Mouse (Mus musculus) lung, postnatal 36 days (tissue): ENCODE measurements around the gene Fam189b.
A peak's percentile ranks its signal among the peaks of the same experiment; 100 is the strongest.
"Not testable (repeated sequence)": the region's sequence is repeated elsewhere in the genome, so short reads cannot be mapped to it uniquely, and the experiment has no call there.

Experiments
- DNase-seq: peaks from one replicate; pipeline ENCODE4 v3.0.0; 2022; ENCODE audit warnings: mixed read lengths

Gene Fam189b

GRCm38 (mm10) chr3:89206695-89207094 lies 23.8 kb downstream of the Fam189b start:
- DNase-seq, result no peak

- DNase-seq, result no peak
Observed at GRCm38 (mm10) chr3:89208075-89208657, 25.2 kb downstream of the Fam189b start.

GRCm38 (mm10) chr3:89208736-89209135 lies 25.8 kb downstream of the Fam189b start:
- no peak for DNase-seq

GRCm38 (mm10) chr3:89209731-89210130 lies 26.8 kb downstream of the Fam189b start:
- DNase-seq, result no peak

- no peak for DNase-seq
Observed at GRCm38 (mm10) chr3:89210162-89210561, 27.2 kb downstream of the Fam189b start.

GRCm38 (mm10) chr3:89210731-89211130 lies 27.8 kb downstream of the Fam189b start:
- DNase-seq, result no peak

- DNase-seq, result peak; percentile 96
Observed at GRCm38 (mm10) chr3:89213803-89214530, 31.0 kb downstream of the Fam189b start.

GRCm38 (mm10) chr3:89214681-89215411 lies 31.9 kb downstream of the Fam189b start, which contains the start of gene Thbs3:
TSS of gene Thbs3 (plus strand) at chr3:89215180.
- no peak for DNase-seq

GRCm38 (mm10) chr3:89215853-89216252 lies 32.9 kb downstream of the Fam189b start:
- DNase-seq, result peak; percentile 96

GRCm38 (mm10) chr3:89216407-89216806 lies 33.5 kb downstream of the Fam189b start:
- not testable (repeated sequence) for DNase-seq

- peak; percentile 83 for DNase-seq
Observed at GRCm38 (mm10) chr3:89218271-89218670, 35.3 kb downstream of the Fam189b start.

GRCm38 (mm10) chr3:89219546-89219945 lies 36.6 kb downstream of the Fam189b start:
- DNase-seq, result no peak

- DNase-seq, result no peak
Observed at GRCm38 (mm10) chr3:89221167-89221566, 38.2 kb downstream of the Fam189b start.

- no peak for DNase-seq
Observed at GRCm38 (mm10) chr3:89224796-89225195, 41.9 kb downstream of the Fam189b start.

- DNase-seq, result no peak
Observed at GRCm38 (mm10) chr3:89225321-89225815, 42.4 kb downstream of the Fam189b start.

GRCm38 (mm10) chr3:89225918-89226317 lies 43.0 kb downstream of the Fam189b start:
- no peak for DNase-seq

GRCm38 (mm10) chr3:89226361-89226760 lies 43.4 kb downstream of the Fam189b start:
- DNase-seq, result no peak

- no peak for DNase-seq
Observed at GRCm38 (mm10) chr3:89226900-89227299, 44.0 kb downstream of the Fam189b start, which contains the start of gene Mtx1. TSS of gene Mtx1 (minus strand) at chr3:89227088.

GRCm38 (mm10) chr3:89227307-89228179 lies 44.6 kb downstream of the Fam189b start:
- DNase-seq, result peak; percentile 97

- peak; percentile 96 for DNase-seq
Observed at GRCm38 (mm10) chr3:89228180-89228549, 45.2 kb downstream of the Fam189b start.

- DNase-seq, result peak; percentile 82
Observed at GRCm38 (mm10) chr3:89228836-89229235, 45.9 kb downstream of the Fam189b start, which contains the start of gene Muc1. TSS of gene Muc1 (plus strand) at chr3:89229057.

- no peak for DNase-seq
Observed at GRCm38 (mm10) chr3:89229276-89229675, 46.3 kb downstream of the Fam189b start.
